Mouse (Mus musculus) C2C12 (cell line): ENCODE results near the gene Chst2. TPM values are rescaled to one million over a fixed set of nuclear protein-coding genes. Genes with fewer than 3 reads are reported as not detected.

Experiments
- H3K27me3 ChIP-seq: one replicate; pipeline ENCODE4 v1.6.1; 2011; ENCODE audit not compliant: control insufficient read depth, insufficient read depth, insufficient read length
- H3K36me3 ChIP-seq: one replicate; pipeline ENCODE4 v1.6.1; 2011; ENCODE audit not compliant: control insufficient read depth, insufficient read depth
- H3K4me3 ChIP-seq: one replicate; pipeline ENCODE4 v1.5.1; 2011; ENCODE audit warnings: mild to moderate bottlenecking, control low read depth; ENCODE audit not compliant: poor library complexity, insufficient read depth, severe bottlenecking
- H3K79me2 ChIP-seq: one replicate; pipeline ENCODE4 v1.6.1; 2011; ENCODE audit not compliant: control insufficient read depth, insufficient read depth
- H3K79me3 ChIP-seq: one replicate; pipeline ENCODE4 v1.6.1; 2011; ENCODE audit warnings: low read depth, control low read depth
- H3ac ChIP-seq: one replicate; pipeline ENCODE3; 2011; ENCODE audit warnings: low read depth; ENCODE audit not compliant: control insufficient read depth, insufficient read length
- CEBPB ChIP-seq: IDR thresholded peaks from one replicate; pipeline ENCODE4 v1.6.1; 2011; ENCODE audit warnings: low read depth, mild to moderate bottlenecking, control low read depth, moderate library complexity
- CTCF ChIP-seq: IDR thresholded peaks from one replicate; pipeline ENCODE4 v1.5.1; 2011; ENCODE audit not compliant: control insufficient read depth, insufficient read depth, insufficient read length
- FOSL1 ChIP-seq: IDR thresholded peaks from one replicate; pipeline ENCODE4 v1.8.0; 2011; ENCODE audit warnings: mild to moderate bottlenecking, low read length; ENCODE audit not compliant: poor library complexity, insufficient read depth, severe bottlenecking
- MAX ChIP-seq: IDR thresholded peaks from one replicate; pipeline ENCODE4 v1.6.1; 2011; ENCODE audit warnings: mild to moderate bottlenecking, control low read depth
- MYOD1 ChIP-seq: IDR thresholded peaks from one replicate; pipeline ENCODE4 v1.6.1; 2011; ENCODE audit warnings: low read depth; ENCODE audit not compliant: control insufficient read depth, insufficient read length
- MYOG ChIP-seq: IDR thresholded peaks from one replicate; pipeline ENCODE4 v1.6.1; 2011; ENCODE audit not compliant: control insufficient read depth, insufficient read length; ENCODE audit errors: extremely low read depth
- USF1 ChIP-seq: IDR thresholded peaks from one replicate; pipeline ENCODE4 v1.6.1; 2011; ENCODE audit warnings: low read depth, mild to moderate bottlenecking, control low read depth, moderate library complexity
- long read RNA-seq, 2 experiments: library from polyadenylated mRNA; unstranded; transcript quantifications; one replicate each; pipeline ENCODE4 v2.0.0; 2019 to 2020
- polyA plus RNA-seq: library from polyadenylated mRNA; unstranded; fragments of >200 nt; fragmentation: generic; extraction: Trizol; gene quantifications from one replicate; pipeline ENCODE4 v1.2.1, GENCODE M21; 2012; ENCODE audit warnings: missing spikeins

The Chst2 gene
- 45.5 TPM for polyA plus RNA-seq
- long read RNA-seq, experiment 1, partial matches to known transcripts = 0 of 29 reads
- long read RNA-seq, experiment 1, other reads (novel, unspliced or antisense) = 29 of 29 reads
- long read RNA-seq, experiment 2, partial matches to known transcripts = 0 of 21 reads
- long read RNA-seq, experiment 2, other reads (novel, unspliced or antisense) = 21 of 21 reads

GRCm38 (mm10) chr9:95406571-95407561 lies at the start of gene Chst2:
TSS of gene Chst2 (minus strand) at chr9:95406722.
- H3K4me3 ChIP-seq = peak within 1 kb of the TSS; percentile 60
- peaks cover 24% of the 10 kb centered on the region for H3K36me3 ChIP-seq
- H3K79me3 ChIP-seq = peaks cover 21% of the 10 kb centered on the region
- no peak for TF ChIP-seq CEBPB
- TF ChIP-seq MYOD1 = no peak
- no peak for TF ChIP-seq FOSL1
- TF ChIP-seq CTCF = no peak
- no peak for TF ChIP-seq MAX
- no peak for TF ChIP-seq USF1
- TF ChIP-seq MYOG = no peak
- peak within 1 kb of the TSS; percentile 72 for H3ac ChIP-seq
- H3K27me3 ChIP-seq = no peaks in the 10 kb centered on the region
- peaks cover 42% of the 10 kb centered on the region for H3K79me2 ChIP-seq

- no peaks in the 10 kb centered on the region for H3K79me3 ChIP-seq
- no peaks in the 10 kb centered on the region for H3K79me2 ChIP-seq
- no peak overlapping the region for H3K4me3 ChIP-seq
- TF ChIP-seq USF1 (no peak), FOSL1 (no peak), MAX (no peak), MYOG (no peak), MYOD1 (no peak), CTCF (no peak), CEBPB (no peak)
- H3K36me3 ChIP-seq = peaks cover 8% of the 10 kb centered on the region
- H3K27me3 ChIP-seq = no peaks in the 10 kb centered on the region
- H3ac ChIP-seq = no peak overlapping the region
These were observed 45.4 kb upstream of the Chst2 start for GRCm38 (mm10) chr9:95451931-95452330.

DNA sequence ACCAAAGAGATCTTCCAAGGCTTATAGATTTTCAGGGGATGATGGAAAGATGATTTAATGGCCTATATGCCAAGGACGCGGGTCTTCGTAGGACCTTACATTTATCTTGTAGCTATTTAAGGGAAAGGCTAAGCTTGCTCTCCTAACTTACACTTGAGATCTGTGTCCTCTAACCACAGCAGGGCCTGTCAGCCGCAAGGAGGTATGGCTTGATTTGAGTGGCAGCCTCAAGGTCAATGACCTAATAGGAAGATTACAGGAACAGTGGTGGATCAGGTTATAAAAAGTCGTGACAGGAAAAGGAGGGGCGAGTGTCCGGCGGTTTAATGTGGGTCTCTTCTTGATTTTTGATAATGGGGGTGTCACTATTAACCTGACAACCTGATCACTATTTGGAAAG lies 44.1 kb upstream of the Chst2 start:
- Histone ChIP-seq H3ac (no peak overlapping the region), H3K79me2 (no peaks in the 10 kb centered on the region), H3K79me3 (no peaks in the 10 kb centered on the region), H3K4me3 (no peak overlapping the region), H3K27me3 (no peaks in the 10 kb centered on the region), H3K36me3 (no peaks in the 10 kb centered on the region)
- TF ChIP-seq MYOG (no peak), FOSL1 (no peak), USF1 (no peak), MAX (no peak), MYOD1 (no peak)

- no peaks in the 10 kb centered on the region for H3K79me2 ChIP-seq
- H3K27me3 ChIP-seq = no peaks in the 10 kb centered on the region
- H3ac ChIP-seq = no peak overlapping the region
- no peaks in the 10 kb centered on the region for H3K36me3 ChIP-seq
- no peaks in the 10 kb centered on the region for H3K79me3 ChIP-seq
- no peak overlapping the region for H3K4me3 ChIP-seq
- no peak for TF ChIP-seq MYOD1
- no peak for TF ChIP-seq CEBPB
- TF ChIP-seq MAX = no peak
- TF ChIP-seq FOSL1 = no peak
- TF ChIP-seq MYOG = no peak
- no peak for TF ChIP-seq CTCF
- TF ChIP-seq USF1 = no peak
These were observed 35.8 kb upstream of the Chst2 start for GRCm38 (mm10) chr9:95442321-95442731.

- TF ChIP-seq MYOD1 (no peak), MYOG (no peak), MAX (no peak), CTCF (no peak)
- no peaks in the 10 kb centered on the region for H3K79me2 ChIP-seq
- H3K36me3 ChIP-seq = no peaks in the 10 kb centered on the region
- H3K79me3 ChIP-seq = no peaks in the 10 kb centered on the region
- H3K4me3 ChIP-seq = no peak overlapping the region
- H3ac ChIP-seq = no peak overlapping the region
- H3K27me3 ChIP-seq = no peaks in the 10 kb centered on the region
These were observed 31.4 kb upstream of the Chst2 start for GRCm38 (mm10) chr9:95437883-95438282.
